Mouse (Mus musculus): Measurements from ENCODE around the gene Spib.

Spib gene

GRCm38 (mm10) chr7:44531946-44532732 is at the start of gene Spib:
TSS of gene Spib (minus strand) at chr7:44532071.
- DNase-seq (ENCODE audit: low read depth, low spot score), result no peak

GRCm38 (mm10) chr7:44581637-44582036 is 49.8 kb upstream of the Spib start:
- DNase-seq (ENCODE audit: low read depth, low spot score), result no peak

GRCm38 (mm10) chr7:44576333-44576844 is 44.5 kb upstream of the Spib start:
- DNase-seq (ENCODE audit: low read depth, low spot score), result no peak

- DNase-seq (ENCODE audit: low read depth, low spot score), result no peak
Observed at GRCm38 (mm10) chr7:44572956-44573484, 41.1 kb upstream of the Spib start.

- no peak for DNase-seq (ENCODE audit: low read depth, low spot score)
Observed at GRCm38 (mm10) chr7:44572213-44572701, 40.4 kb upstream of the Spib start, which contains the start of gene Napsa. TSS of gene Napsa (plus strand) at chr7:44572380.

- DNase-seq (ENCODE audit: low read depth, low spot score), result no peak
Observed at GRCm38 (mm10) chr7:44571811-44572210, 39.9 kb upstream of the Spib start.

GRCm38 (mm10) chr7:44570989-44571388 is 39.1 kb upstream of the Spib start:
- no peak for DNase-seq (ENCODE audit: low read depth, low spot score)

GRCm38 (mm10) chr7:44568803-44569202 is 36.9 kb upstream of the Spib start:
- DNase-seq (ENCODE audit: low read depth, low spot score), result no peak

- no peak for DNase-seq (ENCODE audit: low read depth, low spot score)
Observed at GRCm38 (mm10) chr7:44565414-44565813, 33.5 kb upstream of the Spib start.

- no peak for DNase-seq (ENCODE audit: low read depth, low spot score)
Observed at GRCm38 (mm10) chr7:44564486-44564885, 32.6 kb upstream of the Spib start.

GRCm38 (mm10) chr7:44563284-44563683 is 31.4 kb upstream of the Spib start:
- DNase-seq (ENCODE audit: low read depth, low spot score), result no peak

GRCm38 (mm10) chr7:44560435-44561400 is 28.8 kb upstream of the Spib start:
- DNase-seq (ENCODE audit: low read depth, low spot score), result peak; percentile 85

GRCm38 (mm10) chr7:44557629-44558028 is 25.8 kb upstream of the Spib start:
- no peak for DNase-seq (ENCODE audit: low read depth, low spot score)

GRCm38 (mm10) chr7:44553826-44554225 is 22.0 kb upstream of the Spib start, which contains the start of gene Nr1h2:
TSS of gene Nr1h2 (minus strand) at chr7:44553951.
- peak; percentile 98 for DNase-seq (ENCODE audit: low read depth, low spot score)

GRCm38 (mm10) chr7:44553196-44553764 is 21.4 kb upstream of the Spib start:
- DNase-seq (ENCODE audit: low read depth, low spot score), result peak; percentile 86

GRCm38 (mm10) chr7:44552141-44552908 is 20.5 kb upstream of the Spib start:
- DNase-seq (ENCODE audit: low read depth, low spot score), result no peak

GRCm38 (mm10) chr7:44551731-44552130 is 19.9 kb upstream of the Spib start:
- no peak for DNase-seq (ENCODE audit: low read depth, low spot score)

GRCm38 (mm10) chr7:44551301-44551700 is 19.4 kb upstream of the Spib start:
- DNase-seq (ENCODE audit: low read depth, low spot score), result no peak

- DNase-seq (ENCODE audit: low read depth, low spot score), result no peak
Observed at GRCm38 (mm10) chr7:44550409-44550678, 18.5 kb upstream of the Spib start.

GRCm38 (mm10) chr7:44549621-44550408 is 17.9 kb upstream of the Spib start:
- DNase-seq (ENCODE audit: low read depth, low spot score), result no peak
